Mouse (Mus musculus) limb, embryonic 14.5 days (tissue): ENCODE results near the gene Ppm1e. TPM values are rescaled to one million over a fixed set of nuclear protein-coding genes. Genes with fewer than 3 reads are reported as not detected.

Experiments used
- ATAC-seq: fragments of 200-750 bp; cut with Nextera tagmentation; 2 replicates; pipeline ENCODE4 v1.8.0; 2017; ENCODE audit warnings: low read depth, moderate number of reproducible peaks, moderate TSS enrichment; ENCODE audit not compliant: low FRiP score
- DNase-seq: peaks from one replicate; pipeline ENCODE4 v3.0.0-alpha.2; 2015; ENCODE audit warnings: low spot score
- H3K27ac ChIP-seq: fragments of 300-500 bp; sonication (generic); replicated peaks from 2 replicates; pipeline ENCODE4 v1.5.1; 2014; ENCODE audit warnings: low read depth, mild to moderate bottlenecking, low read length, moderate library complexity, mixed read lengths
- H3K27me3 ChIP-seq: fragments of 300-500 bp; sonication (generic); 2 replicates; pipeline ENCODE4 v1.6.1; 2014; ENCODE audit warnings: low read length, mixed read lengths; ENCODE audit not compliant: control insufficient read depth, insufficient read depth
- H3K36me3 ChIP-seq: fragments of 300-500 bp; sonication (generic); 2 replicates; pipeline ENCODE4 v1.6.1; 2014; ENCODE audit warnings: mild to moderate bottlenecking, low read length, moderate library complexity, mixed read lengths; ENCODE audit not compliant: control insufficient read depth, insufficient read depth
- H3K4me1 ChIP-seq: fragments of 300-500 bp; sonication (generic); 2 replicates; pipeline ENCODE4 v1.6.1; 2014; ENCODE audit warnings: antibody characterized with exemption, low read length, mixed read lengths; ENCODE audit not compliant: control insufficient read depth, insufficient read depth
- H3K4me2 ChIP-seq: fragments of 300-500 bp; sonication (generic); replicated peaks from 2 replicates; pipeline ENCODE4 v1.6.1; 2014; ENCODE audit warnings: low read depth, mild to moderate bottlenecking, low read length, moderate library complexity; ENCODE audit not compliant: severe bottlenecking
- H3K4me3 ChIP-seq: fragments of 300-500 bp; sonication (generic); replicated peaks from 2 replicates; pipeline ENCODE4 v1.5.1; 2014; ENCODE audit warnings: low read length
- H3K9ac ChIP-seq: fragments of 300-500 bp; sonication (generic); 2 replicates; pipeline ENCODE4 v1.6.1; 2014; ENCODE audit warnings: mild to moderate bottlenecking, low read depth, low read length, moderate library complexity; ENCODE audit not compliant: severe bottlenecking
- H3K9me3 ChIP-seq: fragments of 300-500 bp; sonication (generic); 2 replicates; pipeline ENCODE4 v1.6.1; 2016; ENCODE audit warnings: low read length; ENCODE audit not compliant: control insufficient read depth
- POLR2A ChIP-seq: fragments of 200-500 bp; IDR thresholded peaks from 2 replicates; pipeline ENCODE4 v1.8.0; 2012; ENCODE audit warnings: inconsistent platforms, mild to moderate bottlenecking, moderate library complexity, borderline replicate concordance; ENCODE audit not compliant: insufficient read depth, insufficient read length; ENCODE audit errors: extremely low read depth
- WGBS: fragments of 180-500 bp; shearing (Covaris S2); extraction: QIAGEN DNeasy Blood & Tissue Kit; methylation state at CpG from one replicate; pipeline ENCODE4 v1.1.7; 2014; 5-methylcytosine and 5-hydroxymethylcytosine counted together
- polyA plus RNA-seq, 2 experiments: library from polyadenylated mRNA; depleted of rRNA in 1 of 2; stranded (reverse) in 1 of 2; unstranded in 1 of 2; fragments of >200 nt; fragmentation: Nextera tagmentation in 1 of 2; extraction: Ambion mirVana in 1 of 2; gene quantifications; 2 replicates each; pipeline versions ENCODE4 v1.2.1 to v1.2.3; 2012 to 2014

Ppm1e gene
- polyA plus RNA-seq, 2 experiments = 2.6 to 3.1 TPM

DNA sequence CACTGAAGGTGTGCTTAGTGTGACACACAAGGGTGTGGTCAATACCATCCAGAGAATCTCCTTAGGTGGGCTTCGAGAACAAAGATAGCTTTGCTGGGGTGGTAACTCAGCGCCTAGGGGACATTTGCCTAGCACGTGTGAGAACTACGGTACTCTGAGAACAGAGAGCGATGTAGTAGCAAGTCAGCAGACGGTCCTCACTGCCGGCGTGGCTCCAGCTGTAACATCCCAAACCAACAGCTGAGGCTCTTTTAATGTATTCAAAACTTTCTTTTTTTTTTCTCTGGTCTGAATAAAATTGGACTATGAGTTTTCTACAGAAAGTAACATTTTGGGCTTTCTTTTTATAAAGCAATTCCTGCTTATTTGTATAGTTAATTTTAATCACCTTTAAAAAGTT is 36.3 kb downstream of the Ppm1e start:
- DNase-seq = no peak
- Histone ChIP-seq H3K4me2 (no peak overlapping the region), H3K36me3 (no peaks in the 10 kb centered on the region), H3K4me3 (no peak overlapping the region), H3K9ac (no peak overlapping the region), H3K27me3 (no peaks in the 10 kb centered on the region), H3K27ac (no peak overlapping the region), H3K9me3 (no peaks in the 10 kb centered on the region), H3K4me1 (no peaks in the 10 kb centered on the region)
- WGBS = 59% methylated on average over 8 of the region's 8 CpGs
- TF ChIP-seq POLR2A = no peak
- ATAC-seq = no peak

DNA sequence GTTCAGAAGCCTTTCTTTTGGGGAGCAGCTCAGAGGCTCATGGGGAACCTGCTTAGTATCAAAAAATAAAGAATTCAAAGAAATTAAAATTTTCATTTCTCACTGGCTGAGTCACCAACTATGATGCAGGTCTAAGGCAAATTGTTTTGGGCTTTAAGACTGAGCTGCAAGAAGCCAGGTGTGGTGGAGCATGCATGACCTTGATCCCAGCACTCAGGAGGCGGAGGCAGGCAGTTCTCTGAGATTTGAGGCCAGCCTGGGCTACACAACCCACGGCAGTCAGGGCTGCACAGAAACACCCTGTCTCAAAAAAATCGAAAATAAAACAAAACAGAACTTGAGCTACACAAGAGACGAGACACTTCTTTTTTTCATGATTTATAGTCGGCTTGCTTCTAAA is 38.8 kb downstream of the Ppm1e start:
- DNase-seq (no peak), ATAC-seq (no peak)
- Histone ChIP-seq H3K9ac (no peak overlapping the region), H3K9me3 (no peaks in the 10 kb centered on the region), H3K4me2 (no peak overlapping the region), H3K27me3 (no peaks in the 10 kb centered on the region), H3K4me3 (no peak overlapping the region), H3K36me3 (no peaks in the 10 kb centered on the region), H3K27ac (no peak overlapping the region), H3K4me1 (no peaks in the 10 kb centered on the region)
- 62% methylated on average over 5 of the region's 5 CpGs for WGBS
- no peak for TF ChIP-seq POLR2A

DNA sequence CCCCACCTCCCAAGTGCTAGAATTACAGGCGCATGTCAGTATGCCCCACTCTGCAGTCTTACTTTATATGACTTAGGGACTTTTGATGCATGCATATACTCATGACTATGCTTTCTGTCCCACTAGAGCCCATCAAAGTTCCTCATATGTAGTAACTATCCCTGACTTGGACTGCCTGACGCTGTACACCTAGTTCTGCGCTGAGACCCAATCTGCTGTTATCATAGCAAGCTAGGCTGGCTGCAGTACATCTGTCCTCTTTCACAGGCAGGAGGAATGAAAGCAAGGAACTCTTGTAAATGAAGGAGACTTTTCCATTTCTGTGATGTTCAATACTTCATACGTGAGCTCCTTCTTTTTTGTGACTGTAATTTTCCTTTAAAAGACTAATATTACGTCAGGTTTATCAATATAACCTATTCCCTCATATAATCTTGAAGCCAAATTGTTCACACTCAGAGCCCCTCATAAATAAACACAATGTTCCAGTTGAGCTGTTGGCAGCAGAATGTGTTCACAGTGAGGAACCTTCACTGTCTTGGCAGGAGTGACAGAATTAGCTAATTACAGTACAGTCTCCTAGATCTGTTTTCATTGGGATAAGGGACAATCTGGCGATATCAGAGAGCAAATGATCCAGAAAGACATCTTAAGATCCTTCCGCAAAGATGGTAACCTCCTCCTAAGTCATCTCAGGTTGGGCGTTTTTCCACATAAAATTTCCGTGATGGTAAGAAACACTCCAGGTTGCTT is 39.7 kb downstream of the Ppm1e start:
- H3K27me3 ChIP-seq = no peaks in the 10 kb centered on the region
- 89% methylated on average over 9 of the region's 9 CpGs for WGBS

DNA sequence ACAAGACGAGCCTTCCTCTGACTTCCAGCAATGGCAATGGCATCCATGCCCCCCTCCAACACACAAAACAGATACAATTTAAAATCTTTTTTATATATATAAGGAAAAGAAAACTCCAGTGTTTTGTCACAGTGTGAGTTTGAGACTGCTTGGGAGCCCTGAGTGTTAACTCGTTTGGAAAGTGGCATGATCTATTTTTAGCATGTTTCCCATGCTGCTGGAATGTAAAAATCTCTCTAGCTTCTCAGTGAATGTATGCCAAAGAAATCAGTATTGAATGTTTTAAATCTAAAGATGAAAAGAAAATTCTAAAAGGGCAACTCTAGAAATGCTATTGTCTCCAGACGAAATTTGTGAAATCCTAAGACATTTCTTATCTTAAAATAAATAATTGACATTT is 45.3 kb downstream of the Ppm1e start:
- 47% methylated on average over 3 of the region's 3 CpGs for WGBS

More for the DNA sequence above, 39.7 kb downstream of the Ppm1e start:
- TF ChIP-seq POLR2A = no peak
- H3K4me2 ChIP-seq = no peak overlapping the region
- no peak overlapping the region for H3K27ac ChIP-seq
- ATAC-seq = no peak
- no peaks in the 10 kb centered on the region for H3K36me3 ChIP-seq
- no peak for DNase-seq
- no peak overlapping the region for H3K9ac ChIP-seq
- H3K9me3 ChIP-seq = no peaks in the 10 kb centered on the region
- no peak overlapping the region for H3K4me3 ChIP-seq
- no peaks in the 10 kb centered on the region for H3K4me1 ChIP-seq

GRCm38 (mm10) chr11:87310309-87310708 is 48.5 kb downstream of the Ppm1e start:
- H3K9me3 ChIP-seq = no peaks in the 10 kb centered on the region
- no peaks in the 10 kb centered on the region for H3K36me3 ChIP-seq
- WGBS = 85% methylated on average over 2 of the region's 2 CpGs
- ATAC-seq (no peak), DNase-seq (no peak)
- TF ChIP-seq POLR2A = no peak
- H3K4me3 ChIP-seq = no peak overlapping the region
- no peak overlapping the region for H3K27ac ChIP-seq
- H3K9ac ChIP-seq = no peak overlapping the region
- H3K4me1 ChIP-seq = no peaks in the 10 kb centered on the region
- H3K4me2 ChIP-seq = no peak overlapping the region
- H3K27me3 ChIP-seq = no peaks in the 10 kb centered on the region

More for the DNA sequence above, 45.3 kb downstream of the Ppm1e start:
- no peak for TF ChIP-seq POLR2A
- Histone ChIP-seq H3K9ac (no peak overlapping the region), H3K4me3 (no peak overlapping the region), H3K36me3 (no peaks in the 10 kb centered on the region), H3K27ac (no peak overlapping the region), H3K9me3 (no peaks in the 10 kb centered on the region), H3K4me2 (no peak overlapping the region), H3K4me1 (no peaks in the 10 kb centered on the region), H3K27me3 (no peaks in the 10 kb centered on the region)
- no peak for DNase-seq
- ATAC-seq = no peak
